Mouse (Mus musculus) spleen, adult 2 months (tissue): Measurements from ENCODE around the gene Pcgf1. TPM values are rescaled to one million over a fixed set of nuclear protein-coding genes. Genes with fewer than 3 reads are reported as not detected.

Source experiments
- DNase-seq, 2 experiments: peaks; one replicate each; pipeline versions ENCODE4 v3.0.0 to v3.0.0-alpha.2; 2012 to 2021; ENCODE audit warnings: low spot score in 2 of 2, low read depth in 1 of 2
- H3K27ac ChIP-seq: fragments of 200-500 bp; 2 replicates; pipeline ENCODE4 v1.5.1; 2012; ENCODE audit warnings: low read length, inconsistent platforms; ENCODE audit not compliant: insufficient read depth
- H3K27me3 ChIP-seq: fragments of 200-500 bp; 2 replicates; pipeline ENCODE4 v1.6.1; 2012; ENCODE audit warnings: mild to moderate bottlenecking, moderate library complexity, low read length, inconsistent platforms; ENCODE audit not compliant: control insufficient read depth, insufficient read depth
- H3K36me3 ChIP-seq: fragments of 200-500 bp; 2 replicates; pipeline ENCODE4 v1.6.1; 2012; ENCODE audit warnings: mild to moderate bottlenecking, low read length, inconsistent platforms; ENCODE audit not compliant: control insufficient read depth, insufficient read depth
- H3K4me1 ChIP-seq: fragments of 200-500 bp; 2 replicates; pipeline ENCODE4 v1.6.1; 2011; ENCODE audit warnings: inconsistent platforms; ENCODE audit not compliant: control insufficient read depth, insufficient read depth, insufficient read length
- H3K4me3 ChIP-seq: fragments of 200-500 bp; 2 replicates; pipeline ENCODE4 v1.5.1; 2011; ENCODE audit warnings: mild to moderate bottlenecking, inconsistent platforms; ENCODE audit not compliant: insufficient read depth, insufficient read length; ENCODE audit errors: extremely low read depth
- CTCF ChIP-seq: fragments of 200-500 bp; IDR thresholded peaks from 2 replicates; pipeline ENCODE4 v1.5.1; 2011; ENCODE audit warnings: mild to moderate bottlenecking, inconsistent platforms; ENCODE audit not compliant: insufficient read depth, insufficient read length, insufficient replicate concordance; ENCODE audit errors: extremely low read depth
- POLR2A ChIP-seq: fragments of 200-500 bp; IDR thresholded peaks from 2 replicates; pipeline ENCODE4 v1.6.1; 2011; ENCODE audit warnings: low read depth, low read length, inconsistent platforms
- WGBS: fragments of 180-500 bp; shearing (Covaris S2); methylation state at CpG from one replicate; pipeline ENCODE4 v1.1.7; 2018; 5-methylcytosine and 5-hydroxymethylcytosine counted together
- polyA plus RNA-seq: library from polyadenylated mRNA; depleted of rRNA; stranded (reverse); fragments of >200 nt; gene quantifications from 2 replicates; pipeline ENCODE4 v1.2.3, GENCODE M21; 2012

The Pcgf1 gene
- polyA plus RNA-seq, 1 experiment, result 10.0 TPM

DNA sequence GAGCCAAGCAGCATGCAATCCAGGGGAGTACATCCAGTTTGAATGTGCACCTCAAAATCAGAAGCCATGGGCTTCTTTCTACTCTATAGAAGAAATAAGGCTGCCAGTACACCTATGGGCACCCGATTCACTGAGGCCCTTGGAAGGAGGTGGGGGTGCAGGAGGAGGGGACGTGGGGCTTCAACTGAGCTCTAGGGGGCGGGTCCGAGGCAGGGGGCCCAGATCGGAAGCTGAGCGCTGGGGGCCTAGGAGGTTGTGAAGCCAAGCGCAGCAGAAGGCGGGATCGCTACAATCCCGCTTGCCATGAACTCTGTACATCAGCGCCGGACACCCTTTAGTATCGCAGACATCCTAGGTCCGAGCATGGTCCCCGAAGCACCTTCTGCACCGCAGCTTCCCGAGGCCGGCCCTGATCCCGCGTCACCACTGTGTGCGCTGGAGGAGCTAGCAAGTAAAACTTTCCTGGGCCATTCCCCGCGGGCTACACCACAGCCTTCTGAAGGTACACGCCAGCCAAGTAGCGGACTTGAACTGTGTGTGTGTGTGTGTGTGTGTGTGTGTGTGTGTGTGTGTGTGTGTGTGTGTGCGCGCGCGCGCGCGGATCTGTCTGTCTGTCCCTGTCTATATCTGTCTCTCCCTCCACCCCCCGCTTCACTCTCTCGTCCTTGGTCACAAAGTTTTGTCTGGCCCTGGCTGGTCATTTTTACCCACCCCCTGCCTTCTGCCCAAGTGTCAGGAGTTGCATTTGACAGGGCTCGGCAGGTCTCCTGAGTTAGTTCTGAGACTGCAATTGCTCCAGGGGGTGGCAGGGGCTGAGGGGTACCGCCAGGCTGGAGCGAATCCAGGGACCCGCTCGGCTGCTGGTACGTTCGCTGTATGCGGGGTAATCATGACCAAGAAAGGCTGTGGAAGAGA is 8.7 kb downstream of the Pcgf1 start, which contains the start of gene Lbx2:
Gene Lbx2 (plus strand): TSS at position 247 of the 915 bp plus-strand sequence.
- peak within 1 kb of the TSS; percentile 21; the same call in 1 of the 2 replicates for H3K4me3 ChIP-seq
- 0 out of 2 replicates have a peak, but pooled peaks cover 3% of the 10 kb centered on the region for H3K4me1 ChIP-seq
- no peak for DNase-seq
- peaks cover 12% of the 10 kb centered on the region for H3K27me3 ChIP-seq
- peak within 1 kb of the TSS; percentile 31; the same call in 1 of the 2 replicates for H3K27ac ChIP-seq
- 5% methylated on average over 40 of the region's 42 CpGs for WGBS
- no peak for TF ChIP-seq POLR2A
- TF ChIP-seq CTCF, result no peak
- H3K36me3 ChIP-seq, result no peaks in the 10 kb centered on the region; the same call in 1 of the 2 replicates

DNA sequence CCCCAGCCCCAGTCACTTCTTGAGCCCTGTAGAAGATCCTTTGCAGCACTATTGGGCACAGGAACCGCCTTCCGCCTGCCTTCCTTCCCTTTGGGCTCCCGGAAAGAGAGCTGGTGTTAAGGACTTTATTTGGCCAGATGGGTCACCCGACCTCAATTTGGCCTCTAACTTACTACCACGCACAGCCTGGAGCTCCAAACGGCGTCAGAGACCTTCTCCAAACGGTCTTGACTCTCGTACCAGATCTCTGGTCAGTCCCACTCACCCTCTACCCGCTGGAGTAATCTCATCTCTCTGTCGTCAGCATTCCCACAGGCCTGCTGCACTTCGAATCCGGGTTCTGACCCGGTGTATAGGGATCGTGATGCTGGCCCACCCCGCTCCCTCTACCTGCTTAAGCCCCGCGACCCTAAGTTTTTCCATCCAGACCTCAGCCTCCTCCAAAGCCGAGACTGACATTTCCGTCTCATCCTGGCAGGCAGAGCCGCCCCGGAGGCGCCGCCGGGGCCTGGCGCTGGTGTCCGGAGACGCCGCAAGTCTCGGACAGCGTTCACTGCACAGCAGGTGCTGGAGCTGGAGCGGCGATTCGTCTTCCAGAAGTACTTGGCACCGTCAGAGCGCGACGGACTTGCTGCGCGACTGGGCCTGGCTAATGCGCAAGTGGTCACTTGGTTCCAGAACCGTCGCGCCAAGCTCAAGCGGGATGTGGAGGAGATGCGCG is 9.7 kb downstream of the Pcgf1 start:
- Histone ChIP-seq H3K4me3 (0 out of 2 replicates have a peak overlapping the region, but pooled peaks have one; percentile 2), H3K27ac (peak overlapping the region; percentile 31; the same call in 1 of the 2 replicates), H3K36me3 (no peaks in the 10 kb centered on the region; the same call in 1 of the 2 replicates), H3K27me3 (peaks cover 12% of the 10 kb centered on the region), H3K4me1 (0 out of 2 replicates have a peak, but pooled peaks cover 3% of the 10 kb centered on the region)
- DNase-seq, result no peak
- TF ChIP-seq POLR2A (no peak), CTCF (no peak)
- WGBS, result 25% methylated on average over 47 of the region's 47 CpGs

DNA sequence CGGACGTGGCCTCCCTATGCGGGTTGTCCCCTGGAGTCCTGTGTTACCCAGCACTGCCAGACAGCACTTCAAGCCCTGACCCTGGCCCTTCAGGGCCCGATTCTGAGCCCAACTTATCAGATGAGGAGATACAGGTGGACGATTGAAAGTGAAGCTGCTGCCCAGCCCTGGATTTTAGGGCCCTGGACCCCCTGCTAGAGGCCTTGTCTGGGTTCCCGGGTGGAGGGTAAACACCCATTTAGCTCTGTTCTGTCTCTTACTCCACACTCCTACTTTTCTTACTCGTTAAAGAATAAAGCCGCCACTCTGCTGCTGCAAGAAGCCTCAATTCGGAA is 10.2 kb downstream of the Pcgf1 start:
- TF ChIP-seq CTCF (no peak), POLR2A (no peak)
- Histone ChIP-seq H3K36me3 (no peaks in the 10 kb centered on the region), H3K27me3 (peaks cover 12% of the 10 kb centered on the region), H3K27ac (no peak overlapping the region), H3K4me3 (no peak overlapping the region), H3K4me1 (0 out of 2 replicates have a peak, but pooled peaks cover 3% of the 10 kb centered on the region)
- WGBS, result 45% methylated on average over 9 of the region's 9 CpGs
- no peak for DNase-seq

DNA sequence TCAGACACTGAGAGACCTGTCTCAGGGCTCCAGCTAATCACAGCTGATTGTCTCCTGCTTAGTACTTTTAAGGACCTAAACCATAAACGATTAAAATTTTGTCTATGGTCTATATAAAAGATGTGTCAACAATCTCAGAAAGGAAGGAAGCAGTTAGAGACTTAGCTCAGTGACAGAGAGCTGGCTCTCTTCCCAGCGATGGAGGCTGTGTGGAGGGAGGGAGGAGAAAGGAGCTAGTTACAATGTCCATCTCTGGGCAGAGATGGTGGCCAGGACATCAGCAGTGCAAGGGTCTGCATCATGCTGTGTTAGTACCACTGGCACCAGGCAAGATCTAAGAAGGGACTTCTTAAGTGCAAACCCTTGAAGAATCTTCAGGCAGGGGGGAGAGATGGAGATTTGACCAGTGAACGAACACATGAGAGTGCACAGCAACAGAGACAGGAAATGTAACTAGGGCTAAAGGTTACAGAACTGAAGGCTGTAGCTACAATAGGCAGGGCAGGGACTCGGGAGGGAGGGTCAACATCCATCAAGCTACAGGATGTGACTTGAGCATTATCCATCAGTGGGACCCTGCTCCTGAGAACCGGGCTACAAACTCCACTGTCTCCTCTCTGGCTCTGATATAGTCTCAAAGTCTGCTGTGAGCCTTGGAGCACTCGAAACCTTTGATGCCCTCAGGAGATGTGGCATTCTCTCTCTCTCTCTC is 14.9 kb downstream of the Pcgf1 start:
- TF ChIP-seq CTCF (no peak), POLR2A (no peak)
- no peaks in the 10 kb centered on the region for H3K4me1 ChIP-seq
- H3K27ac ChIP-seq, result no peak overlapping the region
- H3K36me3 ChIP-seq, result no peaks in the 10 kb centered on the region
- H3K4me3 ChIP-seq, result no peak overlapping the region
- peaks cover 3% of the 10 kb centered on the region; the same call in 1 of the 2 replicates for H3K27me3 ChIP-seq
- DNase-seq, result no peak
- WGBS, result 16% methylated on average over 6 of the region's 6 CpGs

DNA sequence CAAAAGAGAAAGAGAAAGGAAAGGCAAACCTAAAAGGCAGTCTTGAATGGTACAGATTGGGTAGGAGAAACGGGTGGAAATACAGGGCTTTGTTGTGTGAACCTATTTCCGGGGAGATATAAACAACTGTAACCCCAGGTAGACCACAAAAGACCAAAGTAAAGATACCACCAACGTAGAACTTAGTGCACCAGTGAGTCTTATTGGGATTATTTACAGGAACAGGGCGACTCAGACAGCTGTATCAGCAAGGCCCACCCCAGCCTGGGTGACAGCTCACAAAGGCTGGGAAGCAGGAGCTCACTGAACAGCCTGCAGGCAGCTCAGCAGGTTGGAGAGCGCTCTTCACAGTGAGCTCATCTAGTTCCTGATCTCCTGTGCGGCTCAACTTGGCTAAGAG is 18.3 kb downstream of the Pcgf1 start:
- Histone ChIP-seq H3K27ac (peak overlapping the region; percentile 68), H3K36me3 (no peaks in the 10 kb centered on the region), H3K4me1 (no peaks in the 10 kb centered on the region), H3K4me3 (no peak overlapping the region), H3K27me3 (no peaks in the 10 kb centered on the region)
- peak in 1 of 2 experiments; percentile 58 for DNase-seq
- WGBS, result 58% methylated on average over 6 of the region's 6 CpGs
- no peak for TF ChIP-seq CTCF

DNA sequence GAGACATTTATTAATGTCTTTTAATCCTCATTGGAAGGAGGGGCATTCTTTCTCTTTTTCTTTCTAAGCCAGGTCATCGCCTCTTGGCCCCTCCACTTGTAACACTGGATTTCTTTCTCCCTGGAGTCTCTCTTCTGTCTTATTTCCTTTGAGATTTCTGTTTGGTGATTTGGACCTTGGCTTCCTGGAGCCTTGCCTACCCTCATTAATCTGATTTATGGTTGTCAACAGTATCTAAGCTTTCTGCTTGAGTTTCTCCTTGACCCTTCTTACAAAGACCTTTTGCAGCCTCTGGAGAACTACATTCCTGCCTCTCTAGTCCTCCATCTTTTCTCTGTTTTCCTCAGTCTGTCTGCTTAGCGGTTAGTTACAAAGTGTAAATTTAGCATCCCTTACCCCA is 20.7 kb downstream of the Pcgf1 start:
- 79% methylated on average over 2 of the region's 2 CpGs for WGBS
- DNase-seq, result no peak
- Histone ChIP-seq H3K4me1 (peaks cover 13% of the 10 kb centered on the region), H3K27ac (no peak overlapping the region), H3K27me3 (no peaks in the 10 kb centered on the region), H3K36me3 (no peaks in the 10 kb centered on the region; the same call in 1 of the 2 replicates), H3K4me3 (no peak overlapping the region)
- no peak for TF ChIP-seq POLR2A
- TF ChIP-seq CTCF, result no peak
